Mouse (Mus musculus): ENCODE measurements around the gene Ly6c2. TPM values are rescaled to one million over a fixed set of nuclear protein-coding genes. Genes with fewer than 3 reads are reported as not detected.
"Not testable (repeated sequence)": the region's sequence is repeated elsewhere in the genome, so short reads cannot be mapped to it uniquely, and the experiment has no call there.

Ly6c2 gene
- polyA plus RNA-seq, 1 experiment from 2014 or later: 0.88 TPM

GRCm38 (mm10) chr15:75132346-75132745 is 20.6 kb upstream of the Ly6c2 start:
- not testable (repeated sequence) for H3K9me3 ChIP-seq (ENCODE audit: control insufficient read depth, low read length); H3K4me1 ChIP-seq (ENCODE audit: control insufficient read depth, insufficient read depth, low read length); H3K27ac ChIP-seq (replicated peaks; ENCODE audit: low read depth, low read length); DNase-seq; H3K4me3 ChIP-seq (replicated peaks; ENCODE audit: low read depth, low read length); H3K36me3 ChIP-seq (ENCODE audit: control insufficient read depth, insufficient read depth, low read length); H3K27me3 ChIP-seq (ENCODE audit: control insufficient read depth, insufficient read depth, low read length); H3K4me2 ChIP-seq (ENCODE audit: low read length); ATAC-seq (ENCODE audit: low FRiP score, low TSS enrichment); H3K9ac ChIP-seq (replicated peaks; ENCODE audit: low read length)
- 93% methylated on average over 2 of the region's 2 CpGs for WGBS

DNA sequence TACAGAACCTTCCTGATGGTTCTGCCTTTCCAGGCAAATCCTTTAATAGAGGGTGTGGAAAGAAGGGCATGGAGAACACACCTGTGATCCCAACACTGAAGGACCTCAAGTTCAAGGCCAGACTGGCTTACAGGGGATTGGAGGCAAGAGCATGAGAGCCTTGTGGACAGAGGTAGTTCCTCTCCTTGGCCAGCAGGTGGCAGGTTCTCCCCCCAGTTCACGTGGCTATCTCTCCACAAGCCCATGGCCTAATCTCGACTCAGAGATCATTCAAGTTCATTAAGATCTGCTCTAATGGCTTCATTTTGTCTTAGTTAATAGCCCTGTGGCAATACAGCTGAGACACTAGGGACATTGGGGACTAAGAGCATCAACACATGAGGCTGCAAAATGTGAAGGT is 8.3 kb upstream of the Ly6c2 start:
- 11% methylated on average over 2 of the region's 2 CpGs for WGBS
- Histone ChIP-seq H3K27me3 (ENCODE audit: control insufficient read depth, insufficient read depth, low read length) (no peaks in the 10 kb centered on the region), H3K9me3 (ENCODE audit: control insufficient read depth, low read length) (no peaks in the 10 kb centered on the region), H3K4me2 (ENCODE audit: low read length) (no peak overlapping the region), H3K36me3 (ENCODE audit: control insufficient read depth, insufficient read depth, low read length) (no peaks in the 10 kb centered on the region), H3K4me1 (ENCODE audit: control insufficient read depth, insufficient read depth, low read length) (no peaks in the 10 kb centered on the region), H3K9ac (replicated peaks; ENCODE audit: low read length) (no peak overlapping the region), H3K27ac (replicated peaks; ENCODE audit: low read depth, low read length) (no peak overlapping the region), H3K4me3 (replicated peaks; ENCODE audit: low read depth, low read length) (no peak overlapping the region)
- DNase-seq (peak; percentile 23), ATAC-seq (ENCODE audit: low FRiP score, low TSS enrichment) (no peak)

- H3K36me3 ChIP-seq (ENCODE audit: control insufficient read depth, insufficient read depth, low read length); H3K9ac ChIP-seq (replicated peaks; ENCODE audit: low read length); H3K9me3 ChIP-seq (ENCODE audit: control insufficient read depth, low read length); ATAC-seq (ENCODE audit: low FRiP score, low TSS enrichment); H3K27me3 ChIP-seq (ENCODE audit: control insufficient read depth, insufficient read depth, low read length); H3K27ac ChIP-seq (replicated peaks; ENCODE audit: low read depth, low read length); H3K4me3 ChIP-seq (replicated peaks; ENCODE audit: low read depth, low read length); H3K4me1 ChIP-seq (ENCODE audit: control insufficient read depth, insufficient read depth, low read length); H3K4me2 ChIP-seq (ENCODE audit: low read length): not testable (repeated sequence)
- 13% methylated on average over 5 of the region's 7 CpGs for WGBS
- peak; percentile 53 for DNase-seq
Measured at GRCm38 (mm10) chr15:75118742-75119141, 7.0 kb upstream of the Ly6c2 start.

DNA sequence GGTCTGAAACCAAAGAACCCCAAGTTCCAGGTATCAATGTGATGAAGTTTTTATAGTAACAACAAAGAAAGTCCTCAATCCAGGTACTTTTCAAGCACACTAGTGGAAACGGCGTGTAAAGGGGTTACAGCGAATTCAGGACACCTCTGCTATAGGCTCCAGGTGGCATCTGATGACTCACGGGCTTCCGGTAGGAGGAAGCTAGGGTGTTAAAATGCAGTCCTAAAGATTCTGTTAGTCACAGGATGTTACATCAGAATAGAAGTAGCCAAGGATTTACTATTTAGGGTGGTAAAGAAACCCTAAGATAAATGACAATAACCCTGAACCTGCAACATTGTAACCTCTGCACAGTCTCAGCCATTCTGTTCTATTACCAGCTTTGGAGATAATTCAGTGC is 5.7 kb upstream of the Ly6c2 start:
- H3K36me3 ChIP-seq (ENCODE audit: control insufficient read depth, insufficient read depth, low read length); DNase-seq; H3K9me3 ChIP-seq (ENCODE audit: control insufficient read depth, low read length); H3K27me3 ChIP-seq (ENCODE audit: control insufficient read depth, insufficient read depth, low read length); H3K4me2 ChIP-seq (ENCODE audit: low read length); H3K4me1 ChIP-seq (ENCODE audit: control insufficient read depth, insufficient read depth, low read length); ATAC-seq (ENCODE audit: low FRiP score, low TSS enrichment); H3K27ac ChIP-seq (replicated peaks; ENCODE audit: low read depth, low read length); H3K4me3 ChIP-seq (replicated peaks; ENCODE audit: low read depth, low read length); H3K9ac ChIP-seq (replicated peaks; ENCODE audit: low read length): not testable (repeated sequence)
- 96% methylated on average over 5 of the region's 5 CpGs for WGBS

- H3K27ac ChIP-seq (replicated peaks; ENCODE audit: low read depth, low read length): no peak overlapping the region
- no peaks in the 10 kb centered on the region for H3K9me3 ChIP-seq (ENCODE audit: control insufficient read depth, low read length)
- no peak overlapping the region for H3K4me3 ChIP-seq (replicated peaks; ENCODE audit: low read depth, low read length)
- H3K27me3 ChIP-seq (ENCODE audit: control insufficient read depth, insufficient read depth, low read length): no peaks in the 10 kb centered on the region
- no peak overlapping the region for H3K4me2 ChIP-seq (ENCODE audit: low read length)
- ATAC-seq (ENCODE audit: low FRiP score, low TSS enrichment) (no peak), DNase-seq (no peak)
- H3K9ac ChIP-seq (replicated peaks; ENCODE audit: low read length): no peak overlapping the region
- no peaks in the 10 kb centered on the region for H3K36me3 ChIP-seq (ENCODE audit: control insufficient read depth, insufficient read depth, low read length)
- no peaks in the 10 kb centered on the region for H3K4me1 ChIP-seq (ENCODE audit: control insufficient read depth, insufficient read depth, low read length)
- 96% methylated on average over 2 of the region's 2 CpGs for WGBS
Measured at GRCm38 (mm10) chr15:75116525-75116924, 4.8 kb upstream of the Ly6c2 start.

- WGBS: 79% methylated on average over 2 of the region's 5 CpGs
- ATAC-seq (ENCODE audit: low FRiP score, low TSS enrichment): not testable (repeated sequence)
Measured at GRCm38 (mm10) chr15:75110424-75110823, 1.3 kb downstream of the Ly6c2 start.

GRCm38 (mm10) chr15:75099261-75099660 is 12.5 kb downstream of the Ly6c2 start:
- Histone ChIP-seq H3K9ac (replicated peaks; ENCODE audit: low read length) (no peak overlapping the region), H3K4me2 (ENCODE audit: low read length) (no peak overlapping the region), H3K9me3 (ENCODE audit: control insufficient read depth, low read length) (no peaks in the 10 kb centered on the region), H3K27ac (replicated peaks; ENCODE audit: low read depth, low read length) (no peak overlapping the region), H3K4me3 (replicated peaks; ENCODE audit: low read depth, low read length) (no peak overlapping the region), H3K36me3 (ENCODE audit: control insufficient read depth, insufficient read depth, low read length) (no peaks in the 10 kb centered on the region), H3K27me3 (ENCODE audit: control insufficient read depth, insufficient read depth, low read length) (no peaks in the 10 kb centered on the region), H3K4me1 (ENCODE audit: control insufficient read depth, insufficient read depth, low read length) (no peaks in the 10 kb centered on the region)
- WGBS: 89% methylated on average over 10 of the region's 10 CpGs
- no peak for DNase-seq
- no peak for ATAC-seq (ENCODE audit: low FRiP score, low TSS enrichment)

More at GRCm38 (mm10) chr15:75110424-75110823, 1.3 kb downstream of the Ly6c2 start:
- H3K4me1 ChIP-seq (ENCODE audit: control insufficient read depth, insufficient read depth, low read length); H3K36me3 ChIP-seq (ENCODE audit: control insufficient read depth, insufficient read depth, low read length); H3K9me3 ChIP-seq (ENCODE audit: control insufficient read depth, low read length); DNase-seq; H3K4me3 ChIP-seq (replicated peaks; ENCODE audit: low read depth, low read length); H3K9ac ChIP-seq (replicated peaks; ENCODE audit: low read length); H3K27ac ChIP-seq (replicated peaks; ENCODE audit: low read depth, low read length); H3K4me2 ChIP-seq (ENCODE audit: low read length); H3K27me3 ChIP-seq (ENCODE audit: control insufficient read depth, insufficient read depth, low read length): not testable (repeated sequence)

DNA sequence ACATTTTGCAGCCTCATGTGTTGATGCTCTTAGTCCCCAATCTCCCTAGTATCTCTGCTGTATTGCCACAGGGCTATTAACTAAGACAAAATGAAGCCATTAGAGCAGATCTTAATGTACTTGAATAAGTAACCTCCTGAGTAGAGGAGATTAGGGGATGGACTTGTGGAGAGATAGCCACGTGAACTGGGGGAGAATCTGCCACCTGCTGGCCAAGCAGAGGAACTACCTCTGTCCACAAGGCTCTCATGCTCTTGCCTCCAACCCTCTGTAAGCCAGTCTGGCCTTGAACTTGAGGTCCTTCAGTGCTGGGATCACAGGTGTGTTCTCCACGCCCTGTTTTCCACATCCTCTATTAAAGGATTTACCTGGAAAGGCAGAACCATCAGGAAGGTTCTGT is 23.7 kb downstream of the Ly6c2 start:
- 20% methylated on average over 2 of the region's 2 CpGs for WGBS
- not testable (repeated sequence) for DNase-seq; H3K4me3 ChIP-seq (replicated peaks; ENCODE audit: low read depth, low read length); ATAC-seq (ENCODE audit: low FRiP score, low TSS enrichment); H3K9ac ChIP-seq (replicated peaks; ENCODE audit: low read length); H3K27me3 ChIP-seq (ENCODE audit: control insufficient read depth, insufficient read depth, low read length); H3K9me3 ChIP-seq (ENCODE audit: control insufficient read depth, low read length); H3K4me1 ChIP-seq (ENCODE audit: control insufficient read depth, insufficient read depth, low read length); H3K27ac ChIP-seq (replicated peaks; ENCODE audit: low read depth, low read length); H3K4me2 ChIP-seq (ENCODE audit: low read length); H3K36me3 ChIP-seq (ENCODE audit: control insufficient read depth, insufficient read depth, low read length)

DNA sequence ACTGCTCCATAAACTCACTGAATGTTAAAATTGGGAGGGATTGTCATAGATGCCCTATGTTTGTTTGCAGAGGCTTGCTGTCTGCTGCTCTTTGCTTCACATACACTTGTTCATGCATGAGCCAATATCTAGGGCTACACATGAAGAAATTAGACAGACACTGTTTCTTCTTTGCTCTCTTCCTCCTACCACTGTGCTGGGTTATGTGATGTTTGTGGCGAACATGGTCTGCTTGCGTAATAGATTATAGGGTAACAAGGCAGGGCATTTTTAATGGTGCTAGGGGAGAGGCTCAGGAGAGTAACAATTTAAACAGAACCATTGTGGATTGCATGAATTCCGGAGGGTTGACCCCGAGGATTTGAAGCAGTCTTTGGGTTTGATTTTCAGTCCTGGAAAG is 41.8 kb downstream of the Ly6c2 start:
- Histone ChIP-seq H3K36me3 (ENCODE audit: control insufficient read depth, insufficient read depth, low read length) (no peaks in the 10 kb centered on the region), H3K27me3 (ENCODE audit: control insufficient read depth, insufficient read depth, low read length) (no peaks in the 10 kb centered on the region), H3K4me1 (ENCODE audit: control insufficient read depth, insufficient read depth, low read length) (no peaks in the 10 kb centered on the region), H3K4me2 (ENCODE audit: low read length) (no peak overlapping the region), H3K4me3 (replicated peaks; ENCODE audit: low read depth, low read length) (no peak overlapping the region), H3K9me3 (ENCODE audit: control insufficient read depth, low read length) (no peaks in the 10 kb centered on the region), H3K9ac (replicated peaks; ENCODE audit: low read length) (no peak overlapping the region), H3K27ac (replicated peaks; ENCODE audit: low read depth, low read length) (no peak overlapping the region)
- WGBS: 93% methylated on average over 4 of the region's 4 CpGs
- DNase-seq (no peak), ATAC-seq (ENCODE audit: low FRiP score, low TSS enrichment) (no peak)
